Mouse (Mus musculus): Measurements from ENCODE around the gene Gm15127. TPM values are rescaled to one million over a fixed set of nuclear protein-coding genes. Genes with fewer than 3 reads are reported as not detected.
"Not testable (repeated sequence)": the region's sequence is repeated elsewhere in the genome, so short reads cannot be mapped to it uniquely, and the experiment has no call there.

The Gm15127 gene
- polyA plus RNA-seq (2012; rRNA removed) (not detected in 2 replicates), polyA plus RNA-seq (2014; fragmentation: Nextera tagmentation; extraction: Ambion mirVana) (not detected in 2 replicates)

DNA sequence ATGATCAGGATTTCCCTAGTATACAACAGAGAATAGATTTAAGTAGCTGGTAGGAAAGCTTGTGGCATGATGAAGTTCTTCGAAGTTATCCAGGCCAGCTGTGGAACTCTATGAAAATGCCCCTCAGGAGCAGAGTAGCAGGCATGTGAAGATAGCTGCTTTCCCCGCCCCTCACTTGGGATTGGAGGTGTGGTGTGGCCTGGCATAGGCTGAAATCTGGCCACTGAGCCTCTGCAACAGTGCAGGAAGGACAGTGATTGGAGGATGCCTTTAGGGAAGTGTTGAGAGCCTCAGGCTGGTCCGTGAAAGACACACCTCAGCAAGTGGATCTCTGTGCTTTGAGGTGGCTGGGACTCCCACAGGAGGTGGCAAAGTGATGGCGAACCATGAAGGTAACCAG, at the start of gene Gm15127:
Gm15127 (plus strand) TSS at position 301 of the 400 bp plus-strand sequence.
- H3K4me1 ChIP-seq (ENCODE audit: control insufficient read depth, insufficient read depth, low read length); H3K36me3 ChIP-seq (ENCODE audit: control insufficient read depth, insufficient read depth, low read length); ATAC-seq (ENCODE audit: low FRiP score, low read depth); H3K9me3 ChIP-seq (ENCODE audit: control insufficient read depth, low read length); H3K4me3 ChIP-seq (replicated peaks; ENCODE audit: low read length); DNase-seq (ENCODE audit: low spot score); H3K27me3 ChIP-seq (ENCODE audit: control insufficient read depth, insufficient read depth, low read length); H3K4me2 ChIP-seq (replicated peaks; ENCODE audit: low read depth, low read length, severe bottlenecking); H3K27ac ChIP-seq (replicated peaks; ENCODE audit: low read depth, low read length); H3K9ac ChIP-seq (ENCODE audit: low read depth, low read length, severe bottlenecking): not testable (repeated sequence)
- WGBS = 55% methylated on average over 2 of the region's 4 CpGs

- not testable (repeated sequence) for H3K27me3 ChIP-seq (ENCODE audit: control insufficient read depth, insufficient read depth, low read length); DNase-seq (ENCODE audit: low spot score); H3K9me3 ChIP-seq (ENCODE audit: control insufficient read depth, low read length); H3K36me3 ChIP-seq (ENCODE audit: control insufficient read depth, insufficient read depth, low read length); H3K4me3 ChIP-seq (replicated peaks; ENCODE audit: low read length); H3K4me2 ChIP-seq (replicated peaks; ENCODE audit: low read depth, low read length, severe bottlenecking); H3K9ac ChIP-seq (ENCODE audit: low read depth, low read length, severe bottlenecking); H3K27ac ChIP-seq (replicated peaks; ENCODE audit: low read depth, low read length); H3K4me1 ChIP-seq (ENCODE audit: control insufficient read depth, insufficient read depth, low read length); ATAC-seq (ENCODE audit: low FRiP score, low read depth)
- WGBS = 93% methylated on average over 3 of the region's 7 CpGs
Measured at GRCm38 (mm10) chrX:148615053-148615452, 48.3 kb upstream of the Gm15127 start, which contains the start of gene Gm8334. TSS of gene Gm8334 (minus strand) at chrX:148615153.

DNA sequence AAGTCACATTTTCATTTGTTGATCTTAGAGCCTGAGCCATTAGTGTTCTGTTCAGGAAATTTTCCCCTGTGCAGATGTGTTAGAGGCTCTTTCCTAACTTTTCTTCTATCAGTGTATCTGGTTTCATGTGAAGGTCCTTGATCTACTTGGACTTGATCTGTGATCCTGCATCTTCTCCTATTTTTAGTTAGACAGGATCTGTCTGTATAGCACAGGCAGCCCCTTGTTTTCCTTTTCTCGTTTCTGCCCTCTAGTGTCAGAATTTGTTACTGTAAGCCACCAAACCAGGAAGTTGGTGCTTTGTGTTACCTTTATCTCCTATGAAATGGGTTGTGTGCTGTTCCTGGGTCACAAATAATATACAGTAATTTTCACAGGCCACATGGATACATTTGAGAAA, 12.9 kb downstream of the Gm15127 start:
- 15% methylated on average over 1 of the region's 1 CpGs for WGBS
- not testable (repeated sequence) for DNase-seq (ENCODE audit: low spot score); H3K9me3 ChIP-seq (ENCODE audit: control insufficient read depth, low read length); ATAC-seq (ENCODE audit: low FRiP score, low read depth); H3K4me2 ChIP-seq (replicated peaks; ENCODE audit: low read depth, low read length, severe bottlenecking); H3K27ac ChIP-seq (replicated peaks; ENCODE audit: low read depth, low read length); H3K4me1 ChIP-seq (ENCODE audit: control insufficient read depth, insufficient read depth, low read length); H3K27me3 ChIP-seq (ENCODE audit: control insufficient read depth, insufficient read depth, low read length); H3K9ac ChIP-seq (ENCODE audit: low read depth, low read length, severe bottlenecking); H3K36me3 ChIP-seq (ENCODE audit: control insufficient read depth, insufficient read depth, low read length); H3K4me3 ChIP-seq (replicated peaks; ENCODE audit: low read length)

Other genes starting within 250 kb of the Gm15127 start
- gene Gm15114, start 174.6 kb upstream of the Gm15127 start, polyA plus RNA-seq (2012; rRNA removed) = not detected in 2 replicates
- not detected in 2 replicates for gene Gm15114, start 174.6 kb upstream of the Gm15127 start, polyA plus RNA-seq (2014; fragmentation: Nextera tagmentation; extraction: Ambion mirVana)
- not detected in 2 replicates for gene Gm8334, start 48.4 kb upstream of the Gm15127 start, polyA plus RNA-seq (2012; rRNA removed)
- gene Gm8334, start 48.4 kb upstream of the Gm15127 start, polyA plus RNA-seq (2014; fragmentation: Nextera tagmentation; extraction: Ambion mirVana) = not detected in 2 replicates
- not detected in 2 replicates for gene Luzp4, start 194.0 kb downstream of the Gm15127 start, polyA plus RNA-seq (2012; rRNA removed)
- gene Luzp4, start 194.0 kb downstream of the Gm15127 start, polyA plus RNA-seq (2014; fragmentation: Nextera tagmentation; extraction: Ambion mirVana) = not detected in 2 replicates